Mouse (Mus musculus) forebrain, embryonic 16.5 days (tissue): ENCODE results near the gene Rbm38. TPM values are rescaled to one million over a fixed set of nuclear protein-coding genes. Genes with fewer than 3 reads are reported as not detected.

Experiments used
- ATAC-seq: fragments of 200-750 bp; cut with Nextera tagmentation; 2 replicates; pipeline ENCODE4 v1.8.0; 2017; ENCODE audit warnings: mild to moderate bottlenecking, moderate library complexity
- H3K27ac ChIP-seq: fragments of 300-500 bp; sonication (generic); 2 replicates; pipeline ENCODE4 v1.5.1; 2014; ENCODE audit warnings: low read length, control low read depth
- H3K27me3 ChIP-seq: fragments of 300-500 bp; sonication (generic); replicated peaks from 2 replicates; pipeline ENCODE4 v1.6.1; 2014; ENCODE audit warnings: low read length; ENCODE audit not compliant: control insufficient read depth, insufficient read depth
- H3K36me3 ChIP-seq: fragments of 300-500 bp; sonication (generic); 2 replicates; pipeline ENCODE4 v1.6.1; 2014; ENCODE audit not compliant: control insufficient read depth, insufficient read depth
- H3K4me1 ChIP-seq: fragments of 300-500 bp; sonication (generic); replicated peaks from 2 replicates; pipeline ENCODE4 v1.6.1; 2014; ENCODE audit warnings: low read length; ENCODE audit not compliant: control insufficient read depth, insufficient read depth
- H3K4me2 ChIP-seq: fragments of 300-500 bp; sonication (generic); 2 replicates; pipeline ENCODE4 v1.6.1; 2014; ENCODE audit warnings: mild to moderate bottlenecking, low read length, control low read depth
- H3K4me3 ChIP-seq: fragments of 300-500 bp; sonication (generic); replicated peaks from 2 replicates; pipeline ENCODE4 v1.5.1; 2014; ENCODE audit warnings: mild to moderate bottlenecking, low read length, control low read depth
- H3K9ac ChIP-seq: fragments of 300-500 bp; sonication (generic); replicated peaks from 2 replicates; pipeline ENCODE4 v1.6.1; 2014; ENCODE audit warnings: low read depth, low read length, control low read depth
- H3K9me3 ChIP-seq: fragments of 300-500 bp; sonication (generic); 2 replicates; pipeline ENCODE4 v1.6.1; 2016; ENCODE audit warnings: low read length; ENCODE audit not compliant: control insufficient read depth
- WGBS: fragments of 180-500 bp; shearing (Covaris S2); extraction: QIAGEN DNeasy Blood & Tissue Kit; methylation state at CpG from one replicate; pipeline ENCODE4 v1.1.7; 2014; 5-methylcytosine and 5-hydroxymethylcytosine counted together
- polyA plus RNA-seq: library from polyadenylated mRNA; unstranded; fragments of >200 nt; fragmentation: Nextera tagmentation; extraction: Ambion mirVana; gene quantifications from 2 replicates; pipeline ENCODE4 v1.2.1, GENCODE M21; 2015

The Rbm38 gene
- polyA plus RNA-seq, 1 experiment from 2014 or later = 23.4 TPM

- no peak overlapping the region for H3K9ac ChIP-seq
- H3K4me1 ChIP-seq = no peaks in the 10 kb centered on the region
- H3K4me3 ChIP-seq = no peak overlapping the region
- no peak for ATAC-seq
- WGBS = 60% methylated on average over 17 of the region's 17 CpGs
- H3K9me3 ChIP-seq = no peaks in the 10 kb centered on the region
- no peaks in the 10 kb centered on the region for H3K36me3 ChIP-seq
- H3K27ac ChIP-seq = no peak overlapping the region
- H3K27me3 ChIP-seq = no peaks in the 10 kb centered on the region
- no peak overlapping the region for H3K4me2 ChIP-seq
These were observed 27.9 kb downstream of the Rbm38 start for GRCm38 (mm10) chr2:173048041-173048745.

DNA sequence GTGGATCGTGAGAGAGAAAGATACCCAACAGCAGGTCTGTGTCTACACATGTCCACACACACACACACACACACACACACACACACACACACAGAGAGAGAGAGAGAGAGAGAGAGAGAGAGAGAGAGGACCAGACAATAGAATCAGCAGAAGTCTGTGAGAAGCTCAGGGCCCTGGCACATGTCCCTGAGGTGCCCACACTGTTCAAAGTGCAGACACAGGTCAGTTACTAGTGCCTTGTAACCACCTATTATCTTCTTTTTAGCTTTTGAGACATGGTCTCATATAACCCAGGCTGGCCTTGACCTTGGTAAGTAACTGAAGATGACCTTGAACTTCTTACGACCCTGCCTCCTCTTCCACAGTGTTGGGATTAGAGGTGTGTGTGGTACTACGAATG is 28.9 kb downstream of the Rbm38 start:
- Histone ChIP-seq H3K4me2 (no peak overlapping the region), H3K4me1 (no peaks in the 10 kb centered on the region), H3K4me3 (no peak overlapping the region), H3K27me3 (no peaks in the 10 kb centered on the region), H3K27ac (no peak overlapping the region), H3K36me3 (no peaks in the 10 kb centered on the region), H3K9ac (no peak overlapping the region), H3K9me3 (no peaks in the 10 kb centered on the region)
- no peak for ATAC-seq
- 78% methylated on average over 3 of the region's 3 CpGs for WGBS

- Histone ChIP-seq H3K27ac (no peak overlapping the region), H3K9ac (no peak overlapping the region), H3K4me2 (no peak overlapping the region), H3K4me1 (no peaks in the 10 kb centered on the region), H3K27me3 (no peaks in the 10 kb centered on the region), H3K4me3 (no peak overlapping the region), H3K9me3 (no peaks in the 10 kb centered on the region), H3K36me3 (no peaks in the 10 kb centered on the region)
- ATAC-seq = no peak
- 61% methylated on average over 6 of the region's 6 CpGs for WGBS
These were observed 29.5 kb downstream of the Rbm38 start for GRCm38 (mm10) chr2:173049817-173050216.

DNA sequence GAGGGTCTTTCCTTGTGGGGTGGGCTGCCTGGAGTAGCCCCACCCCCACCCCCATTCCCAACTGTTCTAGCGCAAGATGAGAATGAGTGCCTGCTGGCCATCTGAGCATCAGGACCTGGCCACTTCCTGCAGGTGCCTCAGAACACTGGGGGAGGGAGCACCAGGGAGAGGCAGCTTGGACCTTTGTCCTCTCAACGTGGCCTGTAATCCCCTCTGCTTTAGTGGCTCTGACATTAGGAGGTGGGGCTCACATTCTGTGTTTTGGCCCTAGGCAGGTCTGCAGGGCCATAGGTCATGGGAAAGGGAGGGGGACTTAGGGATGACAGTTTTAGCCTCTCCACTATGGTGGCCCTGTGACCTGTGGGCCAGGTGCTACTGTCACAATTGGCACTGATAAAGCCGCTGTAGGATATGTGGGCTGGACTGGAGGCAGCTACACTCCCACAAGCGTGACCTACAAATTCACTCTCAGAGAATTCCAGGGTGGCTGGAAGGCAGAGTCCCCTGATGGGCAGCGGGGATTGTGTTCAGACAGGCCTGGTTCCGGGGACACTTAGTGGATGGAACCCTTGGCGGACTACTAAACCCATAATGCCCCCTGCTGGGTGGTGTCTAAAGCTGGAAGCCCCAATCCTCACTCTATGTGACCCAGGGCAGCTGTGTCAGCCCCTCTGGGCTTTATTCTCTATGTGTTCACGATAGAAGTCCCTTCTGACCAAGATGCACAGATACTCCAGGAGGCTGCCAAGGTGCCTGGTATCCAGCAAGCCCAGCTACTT is 30.5 kb downstream of the Rbm38 start:
- H3K4me3 ChIP-seq = no peak overlapping the region
- WGBS = 28% methylated on average over 8 of the region's 8 CpGs
- H3K4me1 ChIP-seq = no peaks in the 10 kb centered on the region
- H3K27ac ChIP-seq = no peak overlapping the region
- H3K9ac ChIP-seq = no peak overlapping the region
- H3K27me3 ChIP-seq = no peaks in the 10 kb centered on the region
- H3K36me3 ChIP-seq = no peaks in the 10 kb centered on the region
- no peaks in the 10 kb centered on the region for H3K9me3 ChIP-seq
- no peak for ATAC-seq
- H3K4me2 ChIP-seq = no peak overlapping the region

DNA sequence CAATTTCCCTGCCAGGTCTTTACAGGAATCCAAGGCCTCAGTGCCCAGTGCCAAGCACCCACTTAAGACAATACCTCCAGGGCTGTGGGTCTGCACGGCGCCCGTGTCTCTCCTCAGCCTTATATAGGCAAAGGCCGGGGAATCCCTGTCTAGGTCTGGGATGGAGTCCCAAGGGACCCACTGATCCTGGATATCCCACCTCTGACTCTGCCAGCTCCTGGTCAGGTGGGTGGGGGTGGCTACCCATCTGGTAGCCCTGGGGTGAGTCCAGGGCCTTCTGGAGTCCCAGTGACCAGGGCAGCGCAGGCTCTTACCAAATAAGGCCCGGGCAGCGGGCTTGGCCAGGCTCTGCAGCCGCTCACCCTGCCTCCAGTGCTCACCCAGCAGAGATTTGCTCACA is 32.6 kb downstream of the Rbm38 start:
- Histone ChIP-seq H3K36me3 (no peaks in the 10 kb centered on the region), H3K4me1 (no peaks in the 10 kb centered on the region), H3K27me3 (no peaks in the 10 kb centered on the region), H3K9me3 (no peaks in the 10 kb centered on the region), H3K9ac (no peak overlapping the region), H3K4me3 (no peak overlapping the region), H3K4me2 (no peak overlapping the region), H3K27ac (no peak overlapping the region)
- no peak for ATAC-seq
- 89% methylated on average over 8 of the region's 8 CpGs for WGBS

GRCm38 (mm10) chr2:173053846-173054245 is 33.5 kb downstream of the Rbm38 start:
- no peak overlapping the region for H3K4me3 ChIP-seq
- H3K36me3 ChIP-seq = no peaks in the 10 kb centered on the region
- no peak overlapping the region for H3K27ac ChIP-seq
- no peaks in the 10 kb centered on the region for H3K27me3 ChIP-seq
- no peak overlapping the region for H3K9ac ChIP-seq
- 90% methylated on average over 5 of the region's 6 CpGs for WGBS
- no peaks in the 10 kb centered on the region for H3K4me1 ChIP-seq
- H3K9me3 ChIP-seq = no peaks in the 10 kb centered on the region
- ATAC-seq = no peak
- no peak overlapping the region for H3K4me2 ChIP-seq

- H3K27ac ChIP-seq = no peak overlapping the region
- H3K9ac ChIP-seq = no peak overlapping the region
- no peaks in the 10 kb centered on the region for H3K27me3 ChIP-seq
- no peaks in the 10 kb centered on the region for H3K36me3 ChIP-seq
- no peaks in the 10 kb centered on the region for H3K9me3 ChIP-seq
- no peak for ATAC-seq
- no peak overlapping the region for H3K4me2 ChIP-seq
- WGBS = 82% methylated on average over 10 of the region's 10 CpGs
- H3K4me3 ChIP-seq = no peak overlapping the region
- H3K4me1 ChIP-seq = no peaks in the 10 kb centered on the region
These were observed 36.1 kb downstream of the Rbm38 start for GRCm38 (mm10) chr2:173056303-173056881.

GRCm38 (mm10) chr2:173056882-173057315 is 36.6 kb downstream of the Rbm38 start:
- Histone ChIP-seq H3K27ac (no peak overlapping the region), H3K4me1 (no peaks in the 10 kb centered on the region), H3K4me3 (no peak overlapping the region), H3K36me3 (no peaks in the 10 kb centered on the region), H3K4me2 (no peak overlapping the region), H3K9me3 (no peaks in the 10 kb centered on the region), H3K27me3 (no peaks in the 10 kb centered on the region), H3K9ac (no peak overlapping the region)
- WGBS = 83% methylated on average over 11 of the region's 11 CpGs
- no peak for ATAC-seq

DNA sequence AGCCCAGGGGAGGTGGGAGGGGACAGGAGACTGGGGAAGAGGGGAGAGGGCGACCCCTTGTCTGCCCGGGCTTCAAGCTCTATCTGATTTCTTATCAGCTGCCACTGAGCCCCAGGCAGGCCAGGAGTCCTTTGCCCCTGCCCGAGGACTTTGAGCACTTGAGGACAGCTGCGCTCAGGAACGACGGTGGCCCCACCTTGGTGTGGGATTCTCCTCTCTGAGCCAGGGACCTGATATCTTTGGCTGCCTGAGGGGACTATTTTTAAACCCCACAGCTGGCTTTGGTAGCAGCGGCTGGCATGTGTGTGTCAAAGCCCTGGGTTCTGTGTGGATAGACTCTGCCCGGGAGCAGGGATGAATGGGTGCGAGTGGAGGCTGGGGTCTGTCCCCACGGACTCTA is 37.3 kb downstream of the Rbm38 start:
- no peaks in the 10 kb centered on the region for H3K9me3 ChIP-seq
- no peaks in the 10 kb centered on the region for H3K27me3 ChIP-seq
- H3K36me3 ChIP-seq = no peaks in the 10 kb centered on the region
- ATAC-seq = no peak
- no peak overlapping the region for H3K4me3 ChIP-seq
- H3K4me1 ChIP-seq = no peaks in the 10 kb centered on the region
- H3K27ac ChIP-seq = no peak overlapping the region
- H3K4me2 ChIP-seq = no peak overlapping the region
- 76% methylated on average over 10 of the region's 10 CpGs for whole genome bisulfite sequencing
- no peak overlapping the region for H3K9ac ChIP-seq
